Mouse (Mus musculus) intestine, embryonic 16.5 days (tissue): Measurements from ENCODE around the gene Coq2. TPM values are rescaled to one million over a fixed set of nuclear protein-coding genes. Genes with fewer than 3 reads are reported as not detected.
A peak's percentile ranks its signal among the peaks of the same experiment; 100 is the strongest.

Source experiments
- ATAC-seq: fragments of 200-750 bp; cut with Nextera tagmentation; 2 replicates; pipeline ENCODE4 v1.8.0; 2017; ENCODE audit warnings: moderate TSS enrichment, moderate library complexity
- H3K27ac ChIP-seq: fragments of 300-500 bp; sonication (generic); 2 replicates; pipeline ENCODE4 v1.5.1; 2014; ENCODE audit warnings: mild to moderate bottlenecking, low read length
- H3K27me3 ChIP-seq: fragments of 300-500 bp; sonication (generic); replicated peaks from 2 replicates; pipeline ENCODE4 v1.6.1; 2014; ENCODE audit warnings: low read length, control low read depth, mixed read lengths; ENCODE audit not compliant: control insufficient read depth, insufficient read depth
- H3K36me3 ChIP-seq: fragments of 300-500 bp; sonication (generic); 2 replicates; pipeline ENCODE4 v1.6.1; 2014; ENCODE audit warnings: low read length, control low read depth; ENCODE audit not compliant: control insufficient read depth, insufficient read depth
- H3K4me1 ChIP-seq: fragments of 300-500 bp; sonication (generic); 2 replicates; pipeline ENCODE4 v1.6.1; 2014; ENCODE audit warnings: low read length, control low read depth, mixed read lengths; ENCODE audit not compliant: control insufficient read depth, insufficient read depth
- H3K4me2 ChIP-seq: fragments of 300-500 bp; sonication (generic); 2 replicates; pipeline ENCODE4 v1.6.1; 2014; ENCODE audit warnings: low read depth, low read length, control low read depth
- H3K4me3 ChIP-seq: fragments of 300-500 bp; sonication (generic); 2 replicates; pipeline ENCODE4 v1.5.1; 2014; ENCODE audit warnings: mild to moderate bottlenecking, low read length
- H3K9ac ChIP-seq: fragments of 300-500 bp; sonication (generic); 2 replicates; pipeline ENCODE4 v1.6.1; 2014; ENCODE audit warnings: low read depth, low read length
- H3K9me3 ChIP-seq: fragments of 300-500 bp; sonication (generic); 2 replicates; pipeline ENCODE4 v1.6.1; 2016; ENCODE audit warnings: low read length, control low read depth; ENCODE audit not compliant: control insufficient read depth
- WGBS: fragments of 180-500 bp; shearing (Covaris S2); extraction: QIAGEN DNeasy Blood & Tissue Kit; methylation state at CpG from one replicate; pipeline ENCODE4 v1.1.7; 2014; 5-methylcytosine and 5-hydroxymethylcytosine counted together
- polyA plus RNA-seq: library from polyadenylated mRNA; unstranded; fragments of >200 nt; fragmentation: Nextera tagmentation; extraction: Ambion mirVana; gene quantifications from 2 replicates; pipeline ENCODE4 v1.2.1, GENCODE M21; 2015

The Coq2 gene
- polyA plus RNA-seq, 1 experiment from 2014 or later = 59.3 TPM

DNA sequence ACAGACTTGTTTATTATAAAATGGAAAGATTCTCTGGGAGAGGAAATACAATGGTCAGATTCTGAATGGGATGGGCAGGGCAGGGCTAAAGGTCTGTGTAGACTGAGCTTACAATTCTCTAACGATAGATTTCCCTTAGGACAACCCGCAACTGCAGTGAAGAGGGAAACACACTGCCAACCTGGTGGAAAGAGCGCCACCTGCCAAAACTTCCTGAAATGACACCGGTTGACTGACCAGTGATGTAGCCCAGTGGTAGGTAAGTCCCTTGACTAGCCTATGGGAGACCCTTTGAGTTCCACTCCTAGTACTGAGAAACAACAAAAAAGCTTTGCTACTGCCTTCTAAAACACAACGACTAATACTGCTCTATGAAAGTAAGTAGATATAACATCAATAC, 3.5 kb downstream of the Coq2 start:
- WGBS = 19% methylated on average over 5 of the region's 5 CpGs
- no peaks in the 10 kb centered on the region for H3K9me3 ChIP-seq
- H3K4me3 ChIP-seq = no peak overlapping the region
- H3K4me2 ChIP-seq = no peak overlapping the region
- no peak for ATAC-seq
- no peaks in the 10 kb centered on the region for H3K27me3 ChIP-seq
- no peak overlapping the region for H3K9ac ChIP-seq
- no peak overlapping the region for H3K27ac ChIP-seq
- H3K36me3 ChIP-seq = peaks cover 10% of the 10 kb centered on the region; the same call in 1 of the 2 replicates
- H3K4me1 ChIP-seq = peaks cover 21% of the 10 kb centered on the region

- 92% methylated on average over 1 of the region's 1 CpGs for WGBS
- ATAC-seq = no peak
- Histone ChIP-seq H3K9me3 (no peaks in the 10 kb centered on the region), H3K27ac (no peak overlapping the region), H3K27me3 (no peaks in the 10 kb centered on the region), H3K36me3 (peaks cover 24% of the 10 kb centered on the region), H3K4me2 (no peak overlapping the region), H3K4me1 (peaks cover 8% of the 10 kb centered on the region), H3K4me3 (no peak overlapping the region), H3K9ac (no peak overlapping the region)
Measured at GRCm38 (mm10) chr5:100666965-100667364, 8.0 kb downstream of the Coq2 start.

DNA sequence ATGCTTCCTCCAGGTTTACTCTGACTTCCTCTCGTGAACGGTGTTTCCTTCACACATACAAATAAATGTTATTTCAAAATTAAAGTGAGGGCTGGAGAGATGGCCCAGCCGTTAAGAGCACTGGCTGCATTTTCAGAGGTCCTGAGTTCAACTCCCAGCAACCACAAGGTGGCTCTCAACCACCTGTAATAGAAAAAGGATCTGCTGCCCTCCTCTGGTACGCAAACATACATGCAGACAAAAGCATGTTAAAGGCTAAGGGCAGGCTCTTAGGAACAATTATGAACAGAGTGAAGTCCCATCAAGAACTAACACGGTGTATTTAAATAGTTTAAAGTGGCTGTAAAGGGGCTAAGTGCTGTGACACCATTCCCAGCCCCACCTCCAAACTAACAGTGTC, 11.1 kb downstream of the Coq2 start:
- Histone ChIP-seq H3K4me2 (no peak overlapping the region), H3K4me1 (no peaks in the 10 kb centered on the region), H3K27ac (no peak overlapping the region), H3K36me3 (peaks cover 26% of the 10 kb centered on the region), H3K9ac (no peak overlapping the region), H3K27me3 (no peaks in the 10 kb centered on the region), H3K4me3 (no peak overlapping the region), H3K9me3 (no peaks in the 10 kb centered on the region)
- 37% methylated on average over 5 of the region's 5 CpGs for WGBS
- peak; percentile 39 for ATAC-seq

DNA sequence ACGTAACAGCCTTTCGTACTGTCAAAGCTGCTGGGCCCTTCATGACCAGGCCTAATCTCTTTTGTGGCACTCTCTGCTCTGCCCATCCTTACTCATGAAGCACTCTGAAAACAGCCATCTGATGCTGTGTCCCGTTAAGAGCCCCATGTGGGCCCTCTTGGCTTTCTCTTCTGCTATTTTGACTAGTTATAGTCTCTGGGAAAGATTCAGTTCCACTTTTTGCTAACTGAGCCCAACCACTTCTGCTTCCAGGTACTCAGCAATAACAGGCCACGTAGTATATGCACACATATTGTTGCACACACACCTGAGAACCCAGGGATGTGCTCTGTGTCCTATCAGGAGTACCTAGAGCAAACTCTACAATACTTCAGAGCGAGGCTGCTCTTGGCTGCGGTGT, 11.9 kb downstream of the Coq2 start:
- 91% methylated on average over 6 of the region's 6 CpGs for WGBS
- Histone ChIP-seq H3K36me3 (peaks cover 27% of the 10 kb centered on the region), H3K27ac (no peak overlapping the region), H3K27me3 (no peaks in the 10 kb centered on the region), H3K4me2 (no peak overlapping the region), H3K4me3 (no peak overlapping the region), H3K4me1 (no peaks in the 10 kb centered on the region), H3K9ac (no peak overlapping the region), H3K9me3 (no peaks in the 10 kb centered on the region)
- 0 out of 2 replicates have a peak, but pooled peaks have one; percentile 9 for ATAC-seq

- Histone ChIP-seq H3K9me3 (no peaks in the 10 kb centered on the region), H3K4me2 (no peak overlapping the region), H3K27me3 (no peaks in the 10 kb centered on the region), H3K9ac (no peak overlapping the region), H3K4me1 (no peaks in the 10 kb centered on the region), H3K4me3 (no peak overlapping the region), H3K27ac (no peak overlapping the region), H3K36me3 (peaks cover 23% of the 10 kb centered on the region)
- 66% methylated on average over 6 of the region's 6 CpGs for WGBS
- ATAC-seq = no peak
Measured at GRCm38 (mm10) chr5:100658460-100658859, 16.5 kb downstream of the Coq2 start.

GRCm38 (mm10) chr5:100656352-100656751, 18.6 kb downstream of the Coq2 start:
- Histone ChIP-seq H3K4me1 (no peaks in the 10 kb centered on the region), H3K36me3 (peaks cover 14% of the 10 kb centered on the region; the same call in 1 of the 2 replicates), H3K9ac (no peak overlapping the region), H3K9me3 (no peaks in the 10 kb centered on the region), H3K27me3 (no peaks in the 10 kb centered on the region), H3K4me3 (no peak overlapping the region), H3K27ac (no peak overlapping the region), H3K4me2 (no peak overlapping the region)
- WGBS = 80% methylated on average over 6 of the region's 6 CpGs
- ATAC-seq = no peak

- 0 out of 2 replicates have a peak, but pooled peaks cover 4% of the 10 kb centered on the region for H3K36me3 ChIP-seq
- H3K27ac ChIP-seq = no peak overlapping the region
- H3K27me3 ChIP-seq = no peaks in the 10 kb centered on the region
- H3K4me3 ChIP-seq = no peak overlapping the region
- no peak overlapping the region for H3K9ac ChIP-seq
- ATAC-seq = no peak
- H3K4me1 ChIP-seq = peaks cover 19% of the 10 kb centered on the region; the same call in 1 of the 2 replicates
- no peaks in the 10 kb centered on the region for H3K9me3 ChIP-seq
- no peak overlapping the region for H3K4me2 ChIP-seq
- WGBS = 80% methylated on average over 9 of the region's 9 CpGs
Measured at GRCm38 (mm10) chr5:100652327-100652726, 22.6 kb downstream of the Coq2 start.

GRCm38 (mm10) chr5:100651486-100651885, 23.5 kb downstream of the Coq2 start:
- Histone ChIP-seq H3K4me3 (no peak overlapping the region), H3K4me2 (no peak overlapping the region), H3K9me3 (no peaks in the 10 kb centered on the region), H3K9ac (no peak overlapping the region), H3K4me1 (peaks cover 25% of the 10 kb centered on the region; the same call in 1 of the 2 replicates), H3K36me3 (0 out of 2 replicates have a peak, but pooled peaks cover 4% of the 10 kb centered on the region), H3K27ac (no peak overlapping the region), H3K27me3 (no peaks in the 10 kb centered on the region)
- WGBS = 83% methylated on average over 10 of the region's 10 CpGs
- no peak for ATAC-seq

DNA sequence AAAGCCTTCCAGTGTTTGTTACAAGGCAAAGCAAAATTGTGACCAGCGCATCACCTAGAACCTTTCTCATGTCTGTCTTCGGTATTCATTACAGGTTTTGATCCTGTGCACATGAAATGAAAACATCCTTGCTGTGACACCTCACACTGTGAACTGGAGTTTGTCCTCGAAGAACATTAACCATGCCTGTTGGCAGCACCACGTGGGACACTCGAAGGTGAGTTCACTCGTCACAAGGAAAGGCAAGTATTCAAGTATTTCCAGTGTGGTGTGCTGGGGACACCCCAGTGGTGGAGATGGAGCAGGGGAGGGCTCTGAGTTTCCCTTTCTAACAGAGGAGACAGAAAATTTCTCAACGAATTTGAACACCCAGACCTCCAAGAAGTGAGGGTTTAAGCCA, 24.0 kb downstream of the Coq2 start:
- WGBS = 83% methylated on average over 7 of the region's 7 CpGs
- ATAC-seq = no peak
- Histone ChIP-seq H3K4me2 (no peak overlapping the region), H3K9me3 (no peaks in the 10 kb centered on the region), H3K27ac (no peak overlapping the region), H3K4me3 (no peak overlapping the region), H3K36me3 (0 out of 2 replicates have a peak, but pooled peaks cover 4% of the 10 kb centered on the region), H3K9ac (no peak overlapping the region), H3K4me1 (peaks cover 25% of the 10 kb centered on the region; the same call in 1 of the 2 replicates), H3K27me3 (no peaks in the 10 kb centered on the region)

DNA sequence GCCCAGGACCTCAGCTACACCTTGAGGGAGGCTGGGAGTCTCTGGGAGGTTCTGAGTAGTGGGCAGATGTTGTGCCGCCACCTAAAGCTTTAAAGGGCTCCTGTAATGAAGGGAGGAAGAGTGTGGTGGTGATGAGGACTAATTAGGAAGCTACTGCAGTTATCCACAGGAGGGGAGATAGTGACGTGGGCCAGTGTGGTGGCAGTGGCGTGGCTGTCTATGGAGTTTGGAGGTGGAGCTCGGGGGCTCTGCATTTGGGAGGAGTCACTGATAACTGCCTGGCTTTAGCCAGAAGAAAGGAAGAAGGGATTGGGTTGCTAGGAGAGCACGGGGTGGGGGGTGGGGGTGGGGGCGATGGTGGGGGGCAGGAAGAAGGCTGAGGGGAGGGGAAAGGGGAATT, 26.4 kb downstream of the Coq2 start:
- 33% methylated on average over 5 of the region's 6 CpGs for WGBS
- Histone ChIP-seq H3K27ac (peak overlapping the region; percentile 14; the same call in 1 of the 2 replicates), H3K4me1 (peaks cover 31% of the 10 kb centered on the region), H3K9ac (no peak overlapping the region), H3K9me3 (no peaks in the 10 kb centered on the region), H3K4me2 (peak overlapping the region; percentile 21; the same call in 1 of the 2 replicates), H3K36me3 (no peaks in the 10 kb centered on the region), H3K27me3 (no peaks in the 10 kb centered on the region), H3K4me3 (no peak overlapping the region)
- ATAC-seq = no peak
